8 mouse cellular contexts compared by ENCODE assay signal in the genomic region with DNA sequence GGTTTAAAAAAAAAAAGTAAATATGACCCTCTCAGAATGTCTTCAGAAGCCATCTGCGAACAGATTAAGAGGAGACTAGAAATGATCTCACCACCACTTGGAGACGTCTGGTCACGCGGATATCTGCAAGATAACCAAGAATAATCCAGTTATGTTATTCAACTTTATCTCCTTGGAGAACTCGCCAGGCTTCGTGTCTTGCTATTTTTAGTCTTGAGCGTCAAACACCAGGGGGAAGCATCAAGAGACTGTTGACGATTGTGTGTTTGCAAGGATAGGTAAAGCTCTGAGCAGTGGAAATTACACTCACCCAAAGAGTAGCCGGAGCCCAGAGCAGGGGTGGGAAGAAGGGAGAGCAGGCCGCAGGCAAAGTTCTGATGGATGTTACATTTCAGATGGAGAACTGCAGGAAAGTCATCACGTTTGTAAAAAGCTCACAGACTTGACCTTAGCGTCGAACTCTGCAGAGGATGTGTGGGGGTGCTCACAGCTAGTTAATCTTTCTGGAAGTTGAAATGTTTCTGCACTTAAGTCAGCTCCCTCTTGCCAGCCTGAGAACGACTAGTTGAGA. TPM values are rescaled to one million over a fixed set of nuclear protein-coding genes. Genes with fewer than 3 reads are reported as not detected.
A peak's percentile ranks its signal among the peaks of the same experiment; 100 is the strongest.
DNase-seq lines count a peak whose midpoint lies in the region; ATAC-seq and TF ChIP-seq lines count a peak whose summit lies in the region.

No protein-coding gene starts in this region.

- no peak overlapping the region for H3K4me2 ChIP-seq in midbrain, embryonic 16.5 days (ENCODE audit: low read length)
- no peak overlapping the region for H3K4me2 ChIP-seq in midbrain, embryonic 15.5 days
- H3K4me2 ChIP-seq in hindbrain, embryonic 16.5 days (ENCODE audit: low read length): no peak overlapping the region
- no peak overlapping the region for H3K4me2 ChIP-seq in stomach, postnatal 0 days (replicated peaks; ENCODE audit: low read depth)

- DNase-seq in frontal cortex, postnatal 36 days (ENCODE audit: low spot score in 2 of 2): no peak
- DNase-seq in stomach, postnatal 0 days (ENCODE audit: low spot score): no peak
- DNase-seq in embryo, embryonic 10.5 days (ENCODE audit: low spot score): no peak
- DNase-seq in layer of hippocampus, adult 11-12 months (ENCODE audit: low spot score): no peak

- 53% methylated on average over 14 of the region's 14 CpGs for WGBS in midbrain, embryonic 16.5 days
- WGBS in midbrain, embryonic 15.5 days: 56% methylated on average over 14 of the region's 14 CpGs
- 60% methylated on average over 14 of the region's 14 CpGs for WGBS in hindbrain, embryonic 16.5 days
- WGBS in stomach, postnatal 0 days: 29% methylated on average over 14 of the region's 14 CpGs

- H3K27me3 ChIP-seq in midbrain, embryonic 16.5 days (ENCODE audit: control insufficient read depth, insufficient read depth, low read depth, low read length): no peaks in the 10 kb centered on the region
- no peaks in the 10 kb centered on the region for H3K27me3 ChIP-seq in midbrain, embryonic 15.5 days (replicated peaks)
- no peaks in the 10 kb centered on the region for H3K27me3 ChIP-seq in hindbrain, embryonic 16.5 days (replicated peaks; ENCODE audit: control insufficient read depth, insufficient read depth, low read length)
- no peaks in the 10 kb centered on the region for H3K27me3 ChIP-seq in stomach, postnatal 0 days (ENCODE audit: control insufficient read depth, insufficient read depth, low read length)

- TF ChIP-seq CTCF in stomach, postnatal 0 days (IDR thresholded peaks at IDR 0.05; ENCODE audit: low read depth): peak; percentile 25; the same call in 1 of the 2 replicates

- H3K27ac ChIP-seq in midbrain, embryonic 16.5 days (ENCODE audit: low read length): no peak overlapping the region
- H3K27ac ChIP-seq in midbrain, embryonic 15.5 days: no peak overlapping the region
- peak overlapping the region; percentile 52; the same call in 1 of the 2 replicates for H3K27ac ChIP-seq in hindbrain, embryonic 16.5 days (ENCODE audit: low read depth, low read length)
- peak overlapping the region; percentile 85 for H3K27ac ChIP-seq in stomach, postnatal 0 days (replicated peaks)

- no peak overlapping the region for H3K9ac ChIP-seq in midbrain, embryonic 16.5 days (ENCODE audit: low read depth, low read length)
- no peak overlapping the region for H3K9ac ChIP-seq in midbrain, embryonic 15.5 days
- H3K9ac ChIP-seq in hindbrain, embryonic 16.5 days (ENCODE audit: low read depth, low read length): no peak overlapping the region
- H3K9ac ChIP-seq in stomach, postnatal 0 days (ENCODE audit: low read length): no peak overlapping the region

- H3K36me3 ChIP-seq in midbrain, embryonic 16.5 days (ENCODE audit: control insufficient read depth, insufficient read depth, low read length): no peaks in the 10 kb centered on the region
- no peaks in the 10 kb centered on the region for H3K36me3 ChIP-seq in midbrain, embryonic 15.5 days (replicated peaks)
- H3K36me3 ChIP-seq in hindbrain, embryonic 16.5 days (ENCODE audit: control insufficient read depth, insufficient read depth, low read length): no peaks in the 10 kb centered on the region
- no peaks in the 10 kb centered on the region for H3K36me3 ChIP-seq in stomach, postnatal 0 days (ENCODE audit: control insufficient read depth, insufficient read depth, low read length)

- TF ChIP-seq EP300 in stomach, postnatal 0 days (optimal IDR thresholded peaks at IDR 0.05): no peak

- 0 out of 2 replicates have a peak, but pooled peaks cover 2% of the 10 kb centered on the region for H3K4me1 ChIP-seq in midbrain, embryonic 16.5 days (ENCODE audit: control insufficient read depth, insufficient read depth, low read length)
- peaks cover 6% of the 10 kb centered on the region; the same call in 1 of the 2 replicates for H3K4me1 ChIP-seq in midbrain, embryonic 15.5 days
- no peaks in the 10 kb centered on the region; the same call in 1 of the 2 replicates for H3K4me1 ChIP-seq in hindbrain, embryonic 16.5 days (ENCODE audit: control insufficient read depth, insufficient read depth, low read depth, low read length)
- H3K4me1 ChIP-seq in stomach, postnatal 0 days (replicated peaks; ENCODE audit: control insufficient read depth, insufficient read depth): no peaks in the 10 kb centered on the region

- no peak overlapping the region for H3K4me3 ChIP-seq in midbrain, embryonic 16.5 days (ENCODE audit: low read depth, low read length)
- no peak overlapping the region for H3K4me3 ChIP-seq in midbrain, embryonic 15.5 days
- H3K4me3 ChIP-seq in hindbrain, embryonic 16.5 days (ENCODE audit: low read length): no peak overlapping the region
- no peak overlapping the region for H3K4me3 ChIP-seq in stomach, postnatal 0 days (ENCODE audit: low read depth, low read length)

- ATAC-seq in frontal cortex, adult (ENCODE audit: low TSS enrichment): peak; percentile 55
- ATAC-seq in midbrain, embryonic 16.5 days: 0 out of 2 replicates have a peak, but pooled peaks have one; percentile 51
- ATAC-seq in midbrain, embryonic 15.5 days (replicated peaks): no peak; the same call in 1 of the 2 replicates
- peak; percentile 45; the same call in 1 of the 2 replicates for ATAC-seq in hindbrain, embryonic 16.5 days
- ATAC-seq in stomach, postnatal 0 days (ENCODE audit: low FRiP score, low TSS enrichment): peak; percentile 54; the same call in 1 of the 2 replicates

- no peaks in the 10 kb centered on the region for H3K9me3 ChIP-seq in midbrain, embryonic 16.5 days (replicated peaks; ENCODE audit: control insufficient read depth, low read length, poor library complexity, severe bottlenecking)
- no peaks in the 10 kb centered on the region for H3K9me3 ChIP-seq in midbrain, embryonic 15.5 days
- no peaks in the 10 kb centered on the region for H3K9me3 ChIP-seq in hindbrain, embryonic 16.5 days (ENCODE audit: control insufficient read depth, low read length)
- H3K9me3 ChIP-seq in stomach, postnatal 0 days (ENCODE audit: control insufficient read depth, low read length): no peaks in the 10 kb centered on the region

RNA-seq across cellular contexts. Expression of a gene that starts 40.3 kb away (rescaled TPM):
- polyA plus RNA-seq in midbrain, embryonic 16.5 days (2015; fragmentation: Nextera tagmentation; extraction: Ambion mirVana): 16.9 and 24.1 TPM in 2 replicates
- 21.2 and 25.9 TPM in 2 replicates for polyA plus RNA-seq in midbrain, embryonic 15.5 days (2015; fragmentation: Nextera tagmentation; extraction: Ambion mirVana)
- 19.7 and 27.2 TPM in 2 replicates for polyA plus RNA-seq in hindbrain, embryonic 16.5 days (2015; fragmentation: Nextera tagmentation; extraction: Ambion mirVana)
- 253 and 256 TPM in 2 replicates for polyA plus RNA-seq in stomach, postnatal 0 days (2015; fragmentation: Nextera tagmentation; extraction: Ambion mirVana)

Comparison
In these comparisons a context has a peak if more than half of its experiments do, and no peak if none do; other contexts are left out.
1. H3K27ac ChIP-seq: peak in hindbrain, embryonic 16.5 days (single experiment) and stomach, postnatal 0 days (single experiment); none in midbrain, embryonic 16.5 days (single experiment) and midbrain, embryonic 15.5 days (single experiment).